ENCODE assay signal across 9 mouse cellular contexts in the genomic region with DNA sequence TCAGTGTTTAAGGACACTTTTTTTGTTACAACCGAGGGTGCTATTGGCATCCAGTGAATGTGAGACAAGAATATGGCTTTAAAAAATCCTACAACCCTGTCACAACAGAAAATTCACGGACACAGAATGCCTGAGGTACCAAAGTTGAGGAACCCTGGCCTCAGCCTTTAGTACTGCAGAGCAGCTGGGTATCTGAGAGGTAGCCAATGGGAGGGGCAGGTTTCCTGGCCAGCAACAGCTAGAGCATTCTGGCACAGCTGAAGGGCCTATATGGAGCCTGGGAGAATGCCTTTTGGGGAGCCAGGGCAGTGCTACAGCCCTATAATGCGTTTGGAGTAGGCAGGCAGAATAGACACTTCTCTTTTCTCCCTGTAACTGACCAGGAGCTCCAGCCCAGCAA. TPM values are rescaled to one million over a fixed set of nuclear protein-coding genes. Genes with fewer than 3 reads are reported as not detected.
DNase-seq lines count a peak whose midpoint lies in the region; ATAC-seq and TF ChIP-seq lines count a peak whose summit lies in the region.
"Had no signal": no experiment of that assay in that cellular context is flagged by ENCODE, and none has a peak within 500 bp of the region (broad histone marks: within the 10 kb centered on the region; RNA-seq: fewer than 3 reads in every experiment).

No protein-coding gene starts in this region.

- no peaks in the 10 kb centered on the region for H3K9me3 ChIP-seq in E14TG2a.4 (ENCODE audit: low read length)
- H3K9me3 ChIP-seq in limb, embryonic 11.5 days (ENCODE audit: control insufficient read depth, low read length) = no peaks in the 10 kb centered on the region
- H3K9me3 ChIP-seq in neural tube, embryonic 14.5 days (ENCODE audit: control insufficient read depth, low read length) = no peaks in the 10 kb centered on the region

- 0 out of 2 replicates have a peak, but pooled peaks cover 2% of the 10 kb centered on the region for H3K36me3 ChIP-seq in E14TG2a.4 (ENCODE audit: insufficient read depth, low read length)
- no peaks in the 10 kb centered on the region for H3K36me3 ChIP-seq in limb, embryonic 11.5 days (ENCODE audit: control insufficient read depth, insufficient read depth, low read length)
- H3K36me3 ChIP-seq in neural tube, embryonic 14.5 days (ENCODE audit: control insufficient read depth, insufficient read depth, low read length) = no peaks in the 10 kb centered on the region

- H3K9ac ChIP-seq in limb, embryonic 11.5 days (ENCODE audit: low read length) = 0 out of 2 replicates have a peak overlapping the region, but pooled peaks have one; percentile 17
- no peak overlapping the region; the same call in 1 of the 2 replicates for H3K9ac ChIP-seq in neural tube, embryonic 14.5 days (replicated peaks; ENCODE audit: low read depth, low read length)

- WGBS in limb, embryonic 11.5 days = 28% methylated on average over 3 of the region's 3 CpGs
- WGBS in neural tube, embryonic 14.5 days = 26% methylated on average over 3 of the region's 3 CpGs

- TF ChIP-seq CTCF in E14TG2a.4 (conservative IDR thresholded peaks at IDR 0.05; ENCODE audit: low read length) = no peak

- DNase-seq in embryo, embryonic 10 days (ENCODE audit: low spot score) = peak; percentile 23
- no peak for DNase-seq in embryo, embryonic 9.5 days (ENCODE audit: extremely low spot score)
- peak; percentile 58 for DNase-seq in gastrocnemius, postnatal 25 days
- peak; percentile 31 for DNase-seq in limb, embryonic 11.5 days (ENCODE audit: low spot score)
- no peak for DNase-seq in left cerebral cortex, postnatal 4 days
- no peak for DNase-seq in adrenal gland, adult 8-10 months

- peak overlapping the region; percentile 66 for H3K4me3 ChIP-seq in E14TG2a.4 (replicated peaks; ENCODE audit: low read length)
- no peak overlapping the region for H3K4me3 ChIP-seq in limb, embryonic 11.5 days (ENCODE audit: low read depth, low read length)
- no peak overlapping the region for H3K4me3 ChIP-seq in neural tube, embryonic 14.5 days (ENCODE audit: low read depth, low read length)

- H3K4me2 ChIP-seq in limb, embryonic 11.5 days (ENCODE audit: low read depth, severe bottlenecking) = peak overlapping the region; percentile 41; the same call in 1 of the 2 replicates
- no peak overlapping the region; the same call in 1 of the 2 replicates for H3K4me2 ChIP-seq in neural tube, embryonic 14.5 days (ENCODE audit: low read depth, low read length)

- peaks cover 78% of the 10 kb centered on the region for H3K4me1 ChIP-seq in E14TG2a.4 (replicated peaks; ENCODE audit: low read depth, low read length)
- H3K4me1 ChIP-seq in limb, embryonic 11.5 days (ENCODE audit: control insufficient read depth, insufficient read depth, low read length) = peaks cover 48% of the 10 kb centered on the region
- H3K4me1 ChIP-seq in neural tube, embryonic 14.5 days (ENCODE audit: control insufficient read depth, insufficient read depth, low read length) = peaks cover 47% of the 10 kb centered on the region

- peaks cover 20% of the 10 kb centered on the region for H3K27me3 ChIP-seq in E14TG2a.4 (ENCODE audit: insufficient read depth, low read length)
- no peaks in the 10 kb centered on the region for H3K27me3 ChIP-seq in limb, embryonic 11.5 days (ENCODE audit: control insufficient read depth, insufficient read depth, low read length)
- H3K27me3 ChIP-seq in neural tube, embryonic 14.5 days (ENCODE audit: control insufficient read depth, insufficient read depth, low read length) = no peaks in the 10 kb centered on the region

- ATAC-seq in limb, embryonic 11.5 days (ENCODE audit: insufficient number of reproducible peaks, low FRiP score, low TSS enrichment, low read depth) = no peak
- ATAC-seq in neural tube, embryonic 14.5 days (ENCODE audit: low read depth) = no peak

- peak overlapping the region; percentile 80 for H3K27ac ChIP-seq in limb, embryonic 11.5 days (replicated peaks; ENCODE audit: low read depth, low read length)
- H3K27ac ChIP-seq in neural tube, embryonic 14.5 days (ENCODE audit: low read depth, low read length) = peak overlapping the region; percentile 40

- intact Hi-C loops in left cerebral cortex, postnatal 4 days (cut with DNase I) = loop anchor here (5.0 kb wide), 2 partner anchors 42 to 77 kb away; no protein-coding TSS in a partner anchor

RNA-seq across cellular contexts. Expression of a gene that starts 2.9 kb away (rescaled TPM):
- total RNA-seq in gastrocnemius, postnatal 25 days (2021) = 100 to 1,000 TPM; 166 to 187 TPM
- polyA plus RNA-seq in limb, embryonic 11.5 days (2014; fragmentation: Nextera tagmentation; extraction: Ambion mirVana) = 54.6 and 61.2 TPM in 2 replicates
- polyA plus RNA-seq in neural tube, embryonic 14.5 days (2014; fragmentation: Nextera tagmentation; extraction: Ambion mirVana) = 69.6 and 79.7 TPM in 2 replicates
- 100 to 1,000 TPM; 211 to 214 TPM for total RNA-seq in left cerebral cortex, postnatal 4 days (2021)
- total RNA-seq in adrenal gland, adult 8-10 months (2022) = 10 to 100 TPM; 55.4 to 81.7 (median 66.8) TPM

RNA-seq across cellular contexts. Expression of a gene that starts 3.1 kb away (rescaled TPM):
- total RNA-seq in gastrocnemius, postnatal 25 days (2021) = 10 to 100 TPM; 18.0 to 21.0 TPM
- polyA plus RNA-seq in limb, embryonic 11.5 days (2014; fragmentation: Nextera tagmentation; extraction: Ambion mirVana) = 25.0 and 32.2 TPM in 2 replicates
- 32.9 and 68.5 TPM in 2 replicates for polyA plus RNA-seq in neural tube, embryonic 14.5 days (2014; fragmentation: Nextera tagmentation; extraction: Ambion mirVana)
- 100 to 1,000 TPM; 102 to 105 TPM for total RNA-seq in left cerebral cortex, postnatal 4 days (2021)
- 100 to 1,000 TPM in 1 of 4 experiments, 10 to 100 TPM in 3; 94.1 to 101 (median 96.2) TPM for total RNA-seq in adrenal gland, adult 8-10 months (2022)

RNA-seq across cellular contexts. Expression of a gene that starts 27.5 kb away (rescaled TPM):
- 1 to 10 TPM in 1 of 2 experiments, under 1 TPM in 1; 0.96 to 3.9 TPM for total RNA-seq in gastrocnemius, postnatal 25 days (2021)
- 1.4 and 1.5 TPM in 2 replicates for polyA plus RNA-seq in limb, embryonic 11.5 days (2014; fragmentation: Nextera tagmentation; extraction: Ambion mirVana)
- polyA plus RNA-seq in neural tube, embryonic 14.5 days (2014; fragmentation: Nextera tagmentation; extraction: Ambion mirVana) = 1.3 and 6.1 TPM in 2 replicates
- total RNA-seq in left cerebral cortex, postnatal 4 days (2021) = 1 to 10 TPM; 2.2 to 3.4 TPM
- 1 to 10 TPM; 3.5 to 4.6 (median 4.0) TPM for total RNA-seq in adrenal gland, adult 8-10 months (2022)
- total RNA-seq: hematopoietic stem cell, adult 5-6 weeks had no signal

RNA-seq across cellular contexts. Expression of a gene that starts 56.5 kb away (rescaled TPM):
- total RNA-seq in gastrocnemius, postnatal 25 days (2021) = 10 to 100 TPM; 90.9 to 92.4 TPM
- 247 and 264 TPM in 2 replicates for polyA plus RNA-seq in limb, embryonic 11.5 days (2014; fragmentation: Nextera tagmentation; extraction: Ambion mirVana)
- 128 and 138 TPM in 2 replicates for polyA plus RNA-seq in neural tube, embryonic 14.5 days (2014; fragmentation: Nextera tagmentation; extraction: Ambion mirVana)
- total RNA-seq in left cerebral cortex, postnatal 4 days (2021) = 100 to 1,000 TPM; 165 TPM
- 100 to 1,000 TPM; 203 to 250 (median 221) TPM for total RNA-seq in adrenal gland, adult 8-10 months (2022)

Comparison
In these comparisons a context has a peak if more than half of its experiments do, and no peak if none do; other contexts are left out.
1. DNase-seq: peak in embryo, embryonic 10 days (single experiment), gastrocnemius, postnatal 25 days (single experiment) and limb, embryonic 11.5 days (single experiment); none in embryo, embryonic 9.5 days (single experiment), left cerebral cortex, postnatal 4 days (single experiment) and adrenal gland, adult 8-10 months (single experiment).
2. RNA of a gene that starts 3.1 kb away (total RNA-seq): 102 to 105 TPM in left cerebral cortex, postnatal 4 days and 94.1 to 101 TPM in adrenal gland, adult 8-10 months; 18.0 to 21.0 TPM in gastrocnemius, postnatal 25 days; every median in the first group is over 4 times any median in the second.